Mouse (Mus musculus) urinary bladder, postnatal 25 days (tissue): ENCODE results near the gene Adgrv1.

ENCODE experiments used
- DNase-seq: peaks from one replicate; pipeline ENCODE4 v3.0.0; 2022; ENCODE audit warnings: low spot score

Gene Adgrv1

GRCm38 (mm10) chr13:81407881-81408460 is 225.0 kb downstream of the Adgrv1 start:
- no peak for DNase-seq

GRCm38 (mm10) chr13:81402826-81403225 is 230.1 kb downstream of the Adgrv1 start:
- DNase-seq, result no peak

- DNase-seq, result no peak
Measured at GRCm38 (mm10) chr13:81402191-81402590, 230.8 kb downstream of the Adgrv1 start.

GRCm38 (mm10) chr13:81401742-81402141 is 231.2 kb downstream of the Adgrv1 start:
- no peak for DNase-seq

- DNase-seq, result no peak
Measured at GRCm38 (mm10) chr13:81385597-81386362, 247.2 kb downstream of the Adgrv1 start.

GRCm38 (mm10) chr13:81381835-81382234 is 251.1 kb downstream of the Adgrv1 start:
- DNase-seq, result no peak

GRCm38 (mm10) chr13:81370801-81371456 is 262.0 kb downstream of the Adgrv1 start:
- DNase-seq, result no peak

GRCm38 (mm10) chr13:81370196-81370595 is 262.8 kb downstream of the Adgrv1 start:
- DNase-seq, result no peak

- DNase-seq, result no peak
Measured at GRCm38 (mm10) chr13:81369564-81369963, 263.4 kb downstream of the Adgrv1 start.

GRCm38 (mm10) chr13:81368987-81369386 is 264.0 kb downstream of the Adgrv1 start:
- DNase-seq, result no peak

GRCm38 (mm10) chr13:81367681-81368376 is 265.1 kb downstream of the Adgrv1 start:
- no peak for DNase-seq

GRCm38 (mm10) chr13:81360338-81360737 is 272.6 kb downstream of the Adgrv1 start:
- no peak for DNase-seq

- DNase-seq, result no peak
Measured at GRCm38 (mm10) chr13:81358766-81359165, 274.2 kb downstream of the Adgrv1 start.

GRCm38 (mm10) chr13:81358365-81358764 is 274.6 kb downstream of the Adgrv1 start:
- DNase-seq, result no peak

- DNase-seq, result no peak
Measured at GRCm38 (mm10) chr13:81357215-81357614, 275.7 kb downstream of the Adgrv1 start.

GRCm38 (mm10) chr13:81354587-81354986 is 278.4 kb downstream of the Adgrv1 start:
- DNase-seq, result no peak

GRCm38 (mm10) chr13:81352296-81352695 is 280.7 kb downstream of the Adgrv1 start:
- no peak for DNase-seq

GRCm38 (mm10) chr13:81351462-81352155 is 281.3 kb downstream of the Adgrv1 start:
- no peak for DNase-seq

GRCm38 (mm10) chr13:81347261-81347980 is 285.5 kb downstream of the Adgrv1 start:
- DNase-seq, result no peak

GRCm38 (mm10) chr13:81342987-81343596 is 289.9 kb downstream of the Adgrv1 start:
- no peak for DNase-seq

- no peak for DNase-seq
Measured at GRCm38 (mm10) chr13:81335241-81335640, 297.7 kb downstream of the Adgrv1 start.
